Mouse (Mus musculus) ES-Bruce4 (cell line): ENCODE results near the gene Cobll1. TPM values are rescaled to one million over a fixed set of nuclear protein-coding genes. Genes with fewer than 3 reads are reported as not detected.

Source experiments
- H3K27ac ChIP-seq: 2 replicates; pipeline ENCODE4 v1.5.1; 2012; ENCODE audit warnings: low read length, inconsistent platforms; ENCODE audit not compliant: insufficient read depth
- H3K27me3 ChIP-seq: 2 replicates; pipeline ENCODE4 v1.6.1; 2012; ENCODE audit warnings: mild to moderate bottlenecking, low read length, inconsistent platforms; ENCODE audit not compliant: control insufficient read depth, poor library complexity, insufficient read depth, severe bottlenecking
- H3K36me3 ChIP-seq: 2 replicates; pipeline ENCODE4 v1.6.1; 2012; ENCODE audit warnings: inconsistent platforms, mild to moderate bottlenecking, low read length, moderate library complexity; ENCODE audit not compliant: control insufficient read depth, poor library complexity, insufficient read depth, severe bottlenecking
- H3K4me1 ChIP-seq: one replicate; pipeline ENCODE4 v1.8.1; 2011; ENCODE audit warnings: low read length; ENCODE audit not compliant: control insufficient read depth, insufficient read depth
- H3K4me3 ChIP-seq: 2 replicates; pipeline ENCODE4 v1.5.1; 2011; ENCODE audit warnings: low read depth, mild to moderate bottlenecking, low read length
- H3K9ac ChIP-seq: 2 replicates; pipeline ENCODE4 v1.6.1; 2012; ENCODE audit warnings: low read depth, mild to moderate bottlenecking, inconsistent platforms; ENCODE audit not compliant: poor library complexity, severe bottlenecking
- H3K9me3 ChIP-seq: replicated peaks from 2 replicates; pipeline ENCODE4 v1.6.1; 2012; ENCODE audit warnings: mild to moderate bottlenecking, low read length, inconsistent platforms; ENCODE audit not compliant: control insufficient read depth, poor library complexity, insufficient read depth, severe bottlenecking
- CTCF ChIP-seq: IDR thresholded peaks from one replicate; pipeline ENCODE4 v1.8.1; 2011; ENCODE audit warnings: low read depth, low read length
- EP300 ChIP-seq: IDR thresholded peaks from 2 replicates; pipeline ENCODE4 v1.6.1; 2011; ENCODE audit warnings: low read depth, low read length; ENCODE audit not compliant: insufficient read depth
- POLR2A ChIP-seq: IDR thresholded peaks from one replicate; pipeline ENCODE4 v1.8.1; 2011; ENCODE audit warnings: low read length; ENCODE audit not compliant: insufficient read depth
- polyA plus RNA-seq: library from polyadenylated mRNA; stranded (reverse); fragments of >200 nt; gene quantifications from 2 replicates; pipeline ENCODE4 v1.2.4, GENCODE M21; 2011; ENCODE audit warnings: low read depth; ENCODE audit not compliant: missing spikeins, insufficient read depth, insufficient read length

The Cobll1 gene
- polyA plus RNA-seq, 1 experiment, result 7.4 TPM

- no peaks in the 10 kb centered on the region for H3K27me3 ChIP-seq
- no peaks in the 10 kb centered on the region for H3K9me3 ChIP-seq
- H3K36me3 ChIP-seq, result no peaks in the 10 kb centered on the region
- H3K27ac ChIP-seq, result no peak overlapping the region
- no peaks in the 10 kb centered on the region for H3K4me1 ChIP-seq
- no peak overlapping the region for H3K4me3 ChIP-seq
- no peak overlapping the region for H3K9ac ChIP-seq
- peak; percentile 11 for TF ChIP-seq CTCF
- no peak for TF ChIP-seq POLR2A
These were observed 117.8 kb downstream of the Cobll1 start for GRCm38 (mm10) chr2:65121435-65121834.

- Histone ChIP-seq H3K4me1 (no peaks in the 10 kb centered on the region), H3K9me3 (no peaks in the 10 kb centered on the region), H3K27ac (no peak overlapping the region), H3K9ac (no peak overlapping the region), H3K4me3 (no peak overlapping the region), H3K36me3 (no peaks in the 10 kb centered on the region), H3K27me3 (no peaks in the 10 kb centered on the region)
- TF ChIP-seq CTCF, result no peak
- no peak for TF ChIP-seq EP300
- TF ChIP-seq POLR2A, result no peak
These were observed 118.2 kb downstream of the Cobll1 start for GRCm38 (mm10) chr2:65121012-65121411.

GRCm38 (mm10) chr2:65120112-65120511 lies 119.1 kb downstream of the Cobll1 start:
- Histone ChIP-seq H3K9me3 (no peaks in the 10 kb centered on the region), H3K9ac (no peak overlapping the region), H3K4me3 (no peak overlapping the region), H3K27ac (no peak overlapping the region), H3K4me1 (no peaks in the 10 kb centered on the region), H3K27me3 (no peaks in the 10 kb centered on the region), H3K36me3 (no peaks in the 10 kb centered on the region)
- TF ChIP-seq EP300 (no peak), CTCF (no peak), POLR2A (no peak)

GRCm38 (mm10) chr2:65119667-65120066 lies 119.5 kb downstream of the Cobll1 start:
- H3K4me1 ChIP-seq, result no peaks in the 10 kb centered on the region
- H3K36me3 ChIP-seq, result no peaks in the 10 kb centered on the region
- TF ChIP-seq CTCF, result no peak
- TF ChIP-seq POLR2A, result no peak
- no peak for TF ChIP-seq EP300
- no peak overlapping the region for H3K27ac ChIP-seq
- H3K27me3 ChIP-seq, result no peaks in the 10 kb centered on the region
- H3K9me3 ChIP-seq, result no peaks in the 10 kb centered on the region
- H3K4me3 ChIP-seq, result no peak overlapping the region
- H3K9ac ChIP-seq, result no peak overlapping the region

- H3K27ac ChIP-seq, result no peak overlapping the region
- no peak overlapping the region for H3K9ac ChIP-seq
- no peaks in the 10 kb centered on the region for H3K36me3 ChIP-seq
- no peaks in the 10 kb centered on the region for H3K27me3 ChIP-seq
- TF ChIP-seq EP300 (no peak), CTCF (no peak), POLR2A (no peak)
- H3K9me3 ChIP-seq, result no peaks in the 10 kb centered on the region
- no peak overlapping the region for H3K4me3 ChIP-seq
- H3K4me1 ChIP-seq, result no peaks in the 10 kb centered on the region
These were observed 120.1 kb downstream of the Cobll1 start for GRCm38 (mm10) chr2:65119076-65119475.

GRCm38 (mm10) chr2:65117859-65118258 lies 121.3 kb downstream of the Cobll1 start:
- no peaks in the 10 kb centered on the region for H3K27me3 ChIP-seq
- no peaks in the 10 kb centered on the region for H3K9me3 ChIP-seq
- no peak overlapping the region for H3K4me3 ChIP-seq
- H3K9ac ChIP-seq, result no peak overlapping the region
- H3K4me1 ChIP-seq, result no peaks in the 10 kb centered on the region
- TF ChIP-seq EP300 (no peak), POLR2A (no peak), CTCF (no peak)
- no peaks in the 10 kb centered on the region for H3K36me3 ChIP-seq
- H3K27ac ChIP-seq, result no peak overlapping the region
